Mouse (Mus musculus) megakaryocyte-erythroid progenitor cell, adult 5-6 weeks (primary cell): Measurements from ENCODE around the gene Matn4. TPM values are rescaled to one million over a fixed set of nuclear protein-coding genes. Genes with fewer than 3 reads are reported as not detected.

Experiments
- ATAC-seq: replicated peaks from 2 replicates; pipeline ENCODE4 v1.8.0; 2016; ENCODE audit warnings: mild to moderate bottlenecking, inconsistent platforms; ENCODE audit not compliant: severe bottlenecking, poor library complexity, low FRiP score, low TSS enrichment
- total RNA-seq, 2 experiments: library from RNA; stranded (forward) in 1 of 2; stranded (reverse) in 1 of 2; fragments of 200-1000, 215-1000 nt in 1 of 2; fragments of >200 nt in 1 of 2; fragmentation: Nextera tagmentation in 1 of 2; gene quantifications; 2 replicates each; pipeline ENCODE4 v1.2.3; 2014 to 2017

Gene Matn4
- total RNA-seq, 2 experiments from 2014 or later = 0.09 TPM; not detected in 1

GRCm38 (mm10) chr2:164436961-164437360 is 32.0 kb upstream of the Matn4 start:
- no peak for ATAC-seq

- ATAC-seq = no peak
These were observed 31.4 kb upstream of the Matn4 start for GRCm38 (mm10) chr2:164436215-164436913.

- ATAC-seq = no peak
These were observed 30.5 kb upstream of the Matn4 start for GRCm38 (mm10) chr2:164435216-164436090.

- ATAC-seq = no peak
These were observed 29.7 kb upstream of the Matn4 start for GRCm38 (mm10) chr2:164434681-164435080.

GRCm38 (mm10) chr2:164433278-164433895 is 28.4 kb upstream of the Matn4 start:
- no peak for ATAC-seq

GRCm38 (mm10) chr2:164432541-164433191 is 27.7 kb upstream of the Matn4 start:
- no peak for ATAC-seq

- no peak for ATAC-seq
These were observed 26.9 kb upstream of the Matn4 start for GRCm38 (mm10) chr2:164431676-164432465.

- ATAC-seq = 0 out of 2 replicates have a peak, but pooled peaks have one; percentile 38
These were observed 25.7 kb upstream of the Matn4 start for GRCm38 (mm10) chr2:164430697-164431096.

- ATAC-seq = no peak
These were observed 25.1 kb upstream of the Matn4 start for GRCm38 (mm10) chr2:164429881-164430615.

GRCm38 (mm10) chr2:164428451-164428850 is 23.5 kb upstream of the Matn4 start:
- no peak for ATAC-seq

- ATAC-seq = no peak
These were observed 22.0 kb upstream of the Matn4 start for GRCm38 (mm10) chr2:164426952-164427351.

GRCm38 (mm10) chr2:164426121-164426520 is 21.2 kb upstream of the Matn4 start:
- no peak for ATAC-seq

- no peak for ATAC-seq
These were observed 20.4 kb upstream of the Matn4 start for GRCm38 (mm10) chr2:164425401-164425800.

- ATAC-seq = no peak
These were observed 19.4 kb upstream of the Matn4 start for GRCm38 (mm10) chr2:164424406-164424805.

- no peak for ATAC-seq
These were observed 18.5 kb upstream of the Matn4 start for GRCm38 (mm10) chr2:164423464-164423863.

GRCm38 (mm10) chr2:164422675-164423393 is 17.9 kb upstream of the Matn4 start:
- no peak for ATAC-seq

GRCm38 (mm10) chr2:164421979-164422378 is 17.0 kb upstream of the Matn4 start:
- ATAC-seq = no peak

- no peak for ATAC-seq
These were observed 16.3 kb upstream of the Matn4 start for GRCm38 (mm10) chr2:164421306-164421705.
